Mouse (Mus musculus): ENCODE results near the gene Cipc. TPM values are rescaled to one million over a fixed set of nuclear protein-coding genes. Genes with fewer than 3 reads are reported as not detected.

Gene Cipc
- polyA plus RNA-seq, 1 experiment from 2014 or later, result 24.9 TPM

DNA sequence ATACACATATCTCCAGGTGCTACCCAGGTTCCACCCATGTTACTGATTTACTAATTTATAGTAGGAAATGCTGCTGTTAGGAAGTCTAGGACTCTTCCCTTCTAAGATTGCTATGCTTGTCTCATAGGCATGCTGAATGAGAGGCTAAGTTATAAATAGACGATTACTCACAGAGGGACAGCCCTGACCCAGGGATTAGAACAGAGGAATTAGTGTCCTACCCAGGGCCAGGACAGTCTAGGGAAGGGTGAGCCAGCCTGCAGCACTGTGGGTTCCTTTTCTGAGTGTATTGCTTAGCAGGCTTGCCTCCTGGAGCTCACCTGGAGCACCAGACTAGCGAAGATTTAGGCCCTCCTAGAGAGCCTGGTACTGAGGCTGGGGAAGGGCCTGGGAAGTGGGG, 9.1 kb downstream of the Cipc start:
- no peak overlapping the region for H3K4me3 ChIP-seq (ENCODE audit: low read length)
- H3K4me2 ChIP-seq (replicated peaks; ENCODE audit: low read depth, low read length), result no peak overlapping the region
- H3K27me3 ChIP-seq (ENCODE audit: insufficient read depth, low read length), result no peaks in the 10 kb centered on the region
- H3K36me3 ChIP-seq (ENCODE audit: insufficient read depth, low read length), result peaks cover 52% of the 10 kb centered on the region
- no peak overlapping the region for H3K27ac ChIP-seq (ENCODE audit: low read length)
- no peaks in the 10 kb centered on the region for H3K9me3 ChIP-seq (ENCODE audit: low read length)
- no peaks in the 10 kb centered on the region for H3K4me1 ChIP-seq (ENCODE audit: insufficient read depth, low read length)
- no peak for ATAC-seq (ENCODE audit: low FRiP score, low TSS enrichment)
- WGBS, result 86% methylated on average over 2 of the region's 2 CpGs
- no peak overlapping the region for H3K9ac ChIP-seq (replicated peaks; ENCODE audit: low read length)

DNA sequence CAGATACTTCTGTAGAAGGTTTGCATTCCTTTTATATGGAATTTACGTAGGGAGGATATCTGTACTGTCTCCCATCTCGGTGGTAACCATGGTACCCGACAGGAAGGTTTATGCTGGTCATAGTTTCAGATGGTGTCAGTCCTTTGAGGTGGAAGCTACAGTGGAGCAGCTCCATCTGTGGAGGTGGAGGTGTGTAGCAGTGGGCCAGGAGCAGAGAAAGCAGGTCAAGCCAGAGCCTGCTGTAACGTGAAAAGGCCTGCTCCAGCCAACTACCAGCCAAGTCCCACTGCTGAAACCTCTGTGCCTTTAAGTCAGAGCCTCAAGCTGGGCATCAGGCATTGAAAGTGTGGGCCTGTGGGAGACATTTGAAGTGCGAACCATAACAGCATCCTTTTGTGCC, 11.7 kb downstream of the Cipc start:
- no peaks in the 10 kb centered on the region for H3K9me3 ChIP-seq (ENCODE audit: low read length)
- 86% methylated on average over 5 of the region's 5 CpGs for WGBS
- peaks cover 63% of the 10 kb centered on the region for H3K36me3 ChIP-seq (ENCODE audit: insufficient read depth, low read length)

DNA sequence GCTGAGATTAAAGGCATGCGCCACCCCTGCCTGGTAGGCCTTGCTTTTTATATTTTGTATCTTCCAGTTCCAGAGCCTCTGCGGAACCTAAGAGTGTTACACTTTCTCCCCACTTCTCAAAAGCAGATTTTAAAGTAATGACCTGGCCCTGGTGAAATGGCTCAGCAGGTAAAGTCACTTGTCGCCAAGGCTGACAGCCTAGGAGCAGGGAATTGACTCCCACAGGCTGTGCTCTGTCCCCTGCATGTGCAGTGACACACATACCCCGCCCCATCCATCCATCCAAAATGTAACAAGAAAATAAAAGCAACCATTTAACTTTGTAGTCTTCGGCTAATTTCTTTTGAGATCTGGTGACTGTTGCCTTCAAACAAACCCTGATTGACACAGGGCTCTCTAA, 12.8 kb downstream of the Cipc start:
- peaks cover 64% of the 10 kb centered on the region for H3K36me3 ChIP-seq (ENCODE audit: insufficient read depth, low read length)
- H3K4me1 ChIP-seq (ENCODE audit: insufficient read depth, low read length), result no peaks in the 10 kb centered on the region
- H3K9ac ChIP-seq (replicated peaks; ENCODE audit: low read length), result no peak overlapping the region
- H3K9me3 ChIP-seq (ENCODE audit: low read length), result no peaks in the 10 kb centered on the region
- H3K27me3 ChIP-seq (ENCODE audit: insufficient read depth, low read length), result no peaks in the 10 kb centered on the region
- no peak overlapping the region for H3K4me2 ChIP-seq (replicated peaks; ENCODE audit: low read depth, low read length)
- 95% methylated on average over 5 of the region's 5 CpGs for WGBS
- no peak overlapping the region for H3K27ac ChIP-seq (ENCODE audit: low read length)
- ATAC-seq (ENCODE audit: low FRiP score, low TSS enrichment), result no peak
- H3K4me3 ChIP-seq (ENCODE audit: low read length), result no peak overlapping the region

More for the DNA sequence above, 11.7 kb downstream of the Cipc start:
- no peaks in the 10 kb centered on the region for H3K4me1 ChIP-seq (ENCODE audit: insufficient read depth, low read length)
- no peak overlapping the region for H3K4me3 ChIP-seq (ENCODE audit: low read length)
- no peak overlapping the region for H3K4me2 ChIP-seq (replicated peaks; ENCODE audit: low read depth, low read length)
- ATAC-seq (ENCODE audit: low FRiP score, low TSS enrichment), result no peak
- no peak overlapping the region for H3K9ac ChIP-seq (replicated peaks; ENCODE audit: low read length)
- H3K27me3 ChIP-seq (ENCODE audit: insufficient read depth, low read length), result no peaks in the 10 kb centered on the region
- H3K27ac ChIP-seq (ENCODE audit: low read length), result no peak overlapping the region

DNA sequence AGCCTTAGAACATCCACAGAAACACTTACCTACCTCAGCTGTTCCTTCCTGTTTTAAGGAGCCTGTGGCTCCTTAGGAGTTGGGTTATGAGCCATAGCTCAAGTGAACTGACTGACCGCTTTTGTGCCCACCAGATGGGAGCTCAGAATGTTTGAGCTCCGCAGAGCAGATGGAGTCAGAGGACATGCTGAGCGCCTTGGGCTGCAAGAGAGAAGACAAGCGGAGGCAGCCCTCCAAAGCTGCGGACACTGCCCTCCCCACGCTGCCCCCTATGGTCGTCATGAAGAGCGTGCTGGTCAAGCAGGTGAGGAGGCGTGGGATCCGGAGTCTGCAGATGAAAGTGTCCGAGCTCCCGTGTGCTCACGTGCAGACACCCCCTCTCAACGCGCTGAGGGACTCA, 13.3 kb downstream of the Cipc start:
- 90% methylated on average over 15 of the region's 15 CpGs for WGBS
- Histone ChIP-seq H3K9me3 (ENCODE audit: low read length) (no peaks in the 10 kb centered on the region), H3K4me2 (replicated peaks; ENCODE audit: low read depth, low read length) (no peak overlapping the region), H3K36me3 (ENCODE audit: insufficient read depth, low read length) (peaks cover 60% of the 10 kb centered on the region), H3K4me3 (ENCODE audit: low read length) (no peak overlapping the region), H3K9ac (replicated peaks; ENCODE audit: low read length) (no peak overlapping the region), H3K27ac (ENCODE audit: low read length) (no peak overlapping the region), H3K4me1 (ENCODE audit: insufficient read depth, low read length) (no peaks in the 10 kb centered on the region), H3K27me3 (ENCODE audit: insufficient read depth, low read length) (no peaks in the 10 kb centered on the region)
- ATAC-seq (ENCODE audit: low FRiP score, low TSS enrichment), result no peak

DNA sequence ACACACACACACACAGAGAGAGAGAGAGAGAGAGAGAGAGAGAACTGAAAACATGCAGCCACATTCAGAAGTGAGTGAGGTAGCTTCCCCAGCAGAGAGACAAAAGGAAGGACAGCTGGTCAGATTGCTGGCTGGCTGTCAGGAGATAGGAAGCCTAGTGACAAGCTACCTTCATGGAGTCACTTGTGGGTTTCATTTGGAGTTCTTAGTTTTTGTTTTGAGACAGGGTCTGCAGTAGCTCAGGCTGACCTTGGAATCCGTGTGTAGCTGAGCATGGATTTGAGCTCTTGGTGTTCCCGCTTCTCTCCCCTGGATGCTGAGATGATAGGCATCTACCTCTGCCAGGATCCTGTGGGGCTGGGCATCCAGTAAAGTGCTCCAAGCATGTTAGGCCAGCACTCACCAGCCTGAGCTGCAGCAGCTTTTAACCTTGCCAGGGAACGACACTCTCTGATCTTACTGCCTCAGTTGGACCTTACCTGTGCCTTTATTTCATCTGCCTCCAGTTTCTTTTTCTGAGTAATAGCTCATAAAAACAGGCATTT, 14.0 kb downstream of the Cipc start:
- H3K4me2 ChIP-seq (replicated peaks; ENCODE audit: low read depth, low read length), result no peak overlapping the region
- no peak overlapping the region for H3K9ac ChIP-seq (replicated peaks; ENCODE audit: low read length)
- H3K9me3 ChIP-seq (ENCODE audit: low read length), result no peaks in the 10 kb centered on the region
- H3K4me3 ChIP-seq (ENCODE audit: low read length), result no peak overlapping the region
- H3K4me1 ChIP-seq (ENCODE audit: insufficient read depth, low read length), result no peaks in the 10 kb centered on the region
- 96% methylated on average over 3 of the region's 3 CpGs for WGBS
- H3K27me3 ChIP-seq (ENCODE audit: insufficient read depth, low read length), result no peaks in the 10 kb centered on the region
- H3K27ac ChIP-seq (ENCODE audit: low read length), result no peak overlapping the region
- H3K36me3 ChIP-seq (ENCODE audit: insufficient read depth, low read length), result peaks cover 53% of the 10 kb centered on the region
- ATAC-seq (ENCODE audit: low FRiP score, low TSS enrichment), result no peak

DNA sequence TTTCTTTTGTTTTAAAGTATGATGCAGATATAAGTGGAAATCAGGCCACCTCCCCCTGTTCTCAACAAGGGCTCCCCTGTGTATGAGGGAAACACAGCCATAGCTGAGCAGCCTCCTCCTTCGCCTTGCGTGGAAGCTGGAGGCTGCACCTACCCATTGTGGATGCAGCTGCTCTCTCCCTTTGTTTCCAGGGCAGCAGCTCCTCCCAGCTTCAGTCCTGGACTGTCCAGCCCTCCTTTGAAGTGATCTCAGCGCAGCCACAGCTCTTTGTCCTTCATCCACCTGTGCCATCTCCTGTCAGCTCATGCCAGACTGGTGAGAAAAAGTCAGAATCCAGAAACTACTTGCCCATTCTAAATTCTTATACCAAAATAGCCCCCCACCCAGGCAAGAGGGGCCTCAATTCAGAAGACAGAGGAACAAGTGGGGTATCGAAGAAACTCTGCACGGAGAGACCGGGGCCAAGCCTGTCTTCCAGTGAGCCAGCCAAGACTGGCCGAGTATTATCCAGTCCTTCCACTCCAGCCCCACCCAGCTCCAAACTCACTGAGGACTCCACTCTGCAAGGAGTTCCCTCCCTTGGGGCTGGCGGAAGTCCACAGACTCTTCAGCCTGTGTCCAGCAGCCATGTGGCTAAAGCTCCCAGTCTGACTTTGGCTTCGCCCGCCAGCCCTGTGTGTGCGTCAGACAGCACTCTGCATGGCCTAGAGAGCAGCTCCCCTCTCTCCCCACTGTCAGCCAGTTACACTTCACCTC, 14.9 kb downstream of the Cipc start:
- no peaks in the 10 kb centered on the region for H3K27me3 ChIP-seq (ENCODE audit: insufficient read depth, low read length)

DNA sequence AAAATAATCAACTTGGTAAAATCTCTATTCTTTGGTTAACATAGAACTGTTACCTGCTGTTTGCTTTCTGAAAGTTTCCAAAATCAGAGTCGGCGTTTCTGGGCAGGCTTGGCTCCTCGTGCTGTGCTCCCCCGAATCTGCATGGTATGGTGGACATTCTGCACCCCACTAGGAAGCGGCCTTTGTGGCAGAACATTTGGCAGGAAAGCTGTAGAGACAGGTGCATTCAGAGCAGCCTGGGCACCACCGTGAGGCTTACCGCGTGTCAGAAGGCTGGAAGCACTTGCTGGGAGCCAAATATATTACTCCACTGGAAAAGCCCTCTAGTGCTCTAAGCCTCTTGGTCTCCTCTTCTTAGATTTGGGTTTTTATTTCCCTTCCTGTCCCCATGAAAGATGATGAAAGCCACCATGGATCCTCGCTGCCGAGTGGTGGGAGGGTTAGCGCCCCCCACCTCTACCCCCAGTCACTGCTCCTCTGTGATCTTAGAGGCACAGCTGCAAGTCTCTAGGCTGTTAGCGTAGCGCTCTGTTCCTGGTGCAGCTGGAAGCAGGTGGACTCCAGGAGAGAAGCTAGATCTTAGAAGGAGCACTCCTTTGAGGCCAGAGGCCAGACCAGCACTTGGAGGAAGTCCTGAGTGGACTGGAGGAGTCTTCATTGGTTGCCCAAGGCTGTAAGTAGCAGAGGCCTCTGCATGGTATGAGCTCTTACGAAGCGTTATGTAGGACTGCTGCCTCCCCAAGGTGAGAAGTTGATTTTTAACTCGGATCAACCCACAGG, 17.6 kb downstream of the Cipc start:
- ATAC-seq (ENCODE audit: low FRiP score, low TSS enrichment), result no peak
- Histone ChIP-seq H3K9ac (replicated peaks; ENCODE audit: low read length) (no peak overlapping the region), H3K4me3 (ENCODE audit: low read length) (no peak overlapping the region), H3K36me3 (ENCODE audit: insufficient read depth, low read length) (peaks cover 40% of the 10 kb centered on the region), H3K4me2 (replicated peaks; ENCODE audit: low read depth, low read length) (no peak overlapping the region), H3K27me3 (ENCODE audit: insufficient read depth, low read length) (no peaks in the 10 kb centered on the region), H3K4me1 (ENCODE audit: insufficient read depth, low read length) (no peaks in the 10 kb centered on the region), H3K9me3 (ENCODE audit: low read length) (no peaks in the 10 kb centered on the region), H3K27ac (ENCODE audit: low read length) (no peak overlapping the region)
- WGBS, result 87% methylated on average over 16 of the region's 16 CpGs

More for the DNA sequence above, 14.9 kb downstream of the Cipc start:
- Histone ChIP-seq H3K27ac (ENCODE audit: low read length) (no peak overlapping the region), H3K9ac (replicated peaks; ENCODE audit: low read length) (no peak overlapping the region), H3K36me3 (ENCODE audit: insufficient read depth, low read length) (peaks cover 51% of the 10 kb centered on the region), H3K4me1 (ENCODE audit: insufficient read depth, low read length) (no peaks in the 10 kb centered on the region), H3K4me3 (ENCODE audit: low read length) (no peak overlapping the region), H3K9me3 (ENCODE audit: low read length) (no peaks in the 10 kb centered on the region), H3K4me2 (replicated peaks; ENCODE audit: low read depth, low read length) (no peak overlapping the region)
- 90% methylated on average over 11 of the region's 11 CpGs for WGBS
- no peak for ATAC-seq (ENCODE audit: low FRiP score, low TSS enrichment)

DNA sequence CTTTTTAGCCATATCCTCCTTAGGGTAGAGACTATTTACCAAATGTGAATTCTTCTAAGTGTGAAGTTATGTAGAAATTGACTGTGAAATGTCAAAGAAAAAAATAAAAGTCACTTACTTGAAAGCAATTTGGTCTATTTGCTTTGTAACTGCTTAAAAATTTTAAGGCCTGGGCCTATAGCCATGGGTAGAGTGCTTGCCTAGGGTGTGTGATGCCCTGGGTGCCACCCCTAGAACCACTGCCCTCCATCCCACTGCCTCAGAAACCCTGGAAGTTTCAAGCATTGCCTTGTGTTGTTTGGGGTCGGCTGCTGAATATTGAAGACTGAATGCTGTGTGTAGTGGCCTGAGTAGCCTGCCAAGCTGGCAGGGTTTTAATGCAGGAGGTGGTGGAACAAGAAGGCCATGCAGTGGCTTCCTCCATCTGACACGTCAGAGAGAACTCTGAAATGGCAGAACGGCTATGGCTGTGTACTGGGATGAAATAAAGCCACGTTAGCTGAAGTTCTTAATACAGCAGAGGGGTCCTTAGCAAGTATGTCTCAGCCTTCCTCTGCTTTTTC, 18.5 kb downstream of the Cipc start:
- ATAC-seq (ENCODE audit: low FRiP score, low TSS enrichment), result no peak
- H3K9ac ChIP-seq (replicated peaks; ENCODE audit: low read length), result no peak overlapping the region
- peaks cover 31% of the 10 kb centered on the region for H3K36me3 ChIP-seq (ENCODE audit: insufficient read depth, low read length)
- no peak overlapping the region for H3K4me3 ChIP-seq (ENCODE audit: low read length)
- 90% methylated on average over 4 of the region's 4 CpGs for WGBS
- no peaks in the 10 kb centered on the region for H3K9me3 ChIP-seq (ENCODE audit: low read length)
- H3K27ac ChIP-seq (ENCODE audit: low read length), result no peak overlapping the region
- no peaks in the 10 kb centered on the region for H3K4me1 ChIP-seq (ENCODE audit: insufficient read depth, low read length)
- no peak overlapping the region for H3K4me2 ChIP-seq (replicated peaks; ENCODE audit: low read depth, low read length)
- H3K27me3 ChIP-seq (ENCODE audit: insufficient read depth, low read length), result no peaks in the 10 kb centered on the region

DNA sequence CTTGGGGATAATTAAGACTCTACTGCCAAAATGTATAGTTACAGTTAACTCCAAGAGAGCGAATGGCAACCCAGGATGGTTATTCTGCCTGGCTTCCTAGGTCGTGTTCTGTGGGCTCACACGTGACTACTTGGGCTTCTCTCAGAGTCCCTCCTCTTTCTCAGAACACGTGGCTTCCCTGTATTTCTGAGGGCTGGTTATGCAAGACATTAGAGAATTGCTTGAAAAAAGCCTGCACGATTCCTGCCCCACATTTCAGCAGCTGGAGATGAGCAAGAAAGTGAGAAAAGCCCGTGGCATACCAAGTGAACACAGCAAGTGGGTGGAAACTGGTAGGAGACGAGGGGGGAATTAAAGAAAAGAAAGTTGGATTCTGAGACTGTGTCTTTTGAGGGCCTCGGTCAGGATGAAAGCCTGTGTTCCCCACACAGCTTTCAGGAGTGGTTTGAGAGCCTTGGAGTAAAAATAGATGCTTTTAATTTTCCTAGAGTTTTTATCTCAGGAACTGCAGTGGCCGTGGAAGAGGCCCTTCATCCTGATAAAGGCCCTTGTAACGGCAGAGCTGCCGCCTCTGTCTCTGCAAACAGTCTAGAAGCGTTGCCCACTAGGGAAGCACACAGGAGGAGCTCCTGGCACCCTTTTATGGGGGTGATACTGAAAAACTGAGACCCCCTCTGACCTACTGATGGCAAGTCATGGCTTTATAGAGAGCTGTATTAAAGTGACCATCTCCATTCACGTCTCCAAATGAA, 21.8 kb downstream of the Cipc start:
- Histone ChIP-seq H3K9ac (replicated peaks; ENCODE audit: low read length) (no peak overlapping the region), H3K4me2 (replicated peaks; ENCODE audit: low read depth, low read length) (no peak overlapping the region), H3K4me3 (ENCODE audit: low read length) (no peak overlapping the region), H3K9me3 (ENCODE audit: low read length) (no peaks in the 10 kb centered on the region), H3K36me3 (ENCODE audit: insufficient read depth, low read length) (0 out of 2 replicates have a peak, but pooled peaks cover 5% of the 10 kb centered on the region), H3K27ac (ENCODE audit: low read length) (no peak overlapping the region), H3K27me3 (ENCODE audit: insufficient read depth, low read length) (no peaks in the 10 kb centered on the region), H3K4me1 (ENCODE audit: insufficient read depth, low read length) (peaks cover 8% of the 10 kb centered on the region; the same call in 1 of the 2 replicates)
- 66% methylated on average over 13 of the region's 13 CpGs for WGBS
- ATAC-seq (ENCODE audit: low FRiP score, low TSS enrichment), result no peak
